Mouse (Mus musculus) kidney, postnatal 4 days (tissue): ENCODE results near the gene Twistnb.

Experiments used
- DNase-seq, 2 experiments: peaks; one replicate each; pipeline ENCODE4 v3.0.0; 2021; ENCODE audit warnings: mixed read lengths in 2 of 2

Gene Twistnb

GRCm38 (mm10) chr12:33429387-33430160, at the start of gene Twistnb:
Gene Twistnb (plus strand): TSS chr12:33429635.
- DNase-seq: peak; percentile 99

- peak; percentile 76 to 80 for DNase-seq
Observed at GRCm38 (mm10) chr12:33388842-33389241, 40.6 kb upstream of the Twistnb start.

GRCm38 (mm10) chr12:33390844-33391560, 38.4 kb upstream of the Twistnb start:
- DNase-seq: no peak

GRCm38 (mm10) chr12:33394804-33395623, 34.4 kb upstream of the Twistnb start, which contains the start of gene Efcab10:
Gene Efcab10 (plus strand): TSS chr12:33394854.
- peak; percentile 53 to 68 for DNase-seq

GRCm38 (mm10) chr12:33403265-33403693, 26.2 kb upstream of the Twistnb start:
- no peak for DNase-seq

GRCm38 (mm10) chr12:33404996-33405395, 24.4 kb upstream of the Twistnb start:
- DNase-seq: no peak

GRCm38 (mm10) chr12:33405398-33406026, 23.9 kb upstream of the Twistnb start:
- no peak for DNase-seq

- DNase-seq: no peak
Observed at GRCm38 (mm10) chr12:33411580-33412151, 17.8 kb upstream of the Twistnb start.

GRCm38 (mm10) chr12:33424329-33424728, 5.1 kb upstream of the Twistnb start:
- peak; percentile 64 to 70 for DNase-seq

- DNase-seq: no peak
Observed at GRCm38 (mm10) chr12:33427293-33427692, 2.1 kb upstream of the Twistnb start.

- DNase-seq: no peak
Observed at GRCm38 (mm10) chr12:33427726-33428125, 1.7 kb upstream of the Twistnb start.

- DNase-seq: no peak
Observed at GRCm38 (mm10) chr12:33433812-33434211, 4.4 kb downstream of the Twistnb start.

GRCm38 (mm10) chr12:33434758-33435157, 5.3 kb downstream of the Twistnb start:
- no peak for DNase-seq

GRCm38 (mm10) chr12:33455418-33455817, 26.0 kb downstream of the Twistnb start:
- DNase-seq: no peak

GRCm38 (mm10) chr12:33456242-33456641, 26.8 kb downstream of the Twistnb start:
- no peak for DNase-seq

- no peak for DNase-seq
Observed at GRCm38 (mm10) chr12:33480975-33481374, 51.5 kb downstream of the Twistnb start.

GRCm38 (mm10) chr12:33482931-33483330, 53.5 kb downstream of the Twistnb start:
- no peak for DNase-seq
